Mouse (Mus musculus): ENCODE measurements around the gene Bicc1. TPM values are rescaled to one million over a fixed set of nuclear protein-coding genes. Genes with fewer than 3 reads are reported as not detected.

The Bicc1 gene
- polyA plus RNA-seq, 1 experiment from 2014 or later: 44.8 TPM

DNA sequence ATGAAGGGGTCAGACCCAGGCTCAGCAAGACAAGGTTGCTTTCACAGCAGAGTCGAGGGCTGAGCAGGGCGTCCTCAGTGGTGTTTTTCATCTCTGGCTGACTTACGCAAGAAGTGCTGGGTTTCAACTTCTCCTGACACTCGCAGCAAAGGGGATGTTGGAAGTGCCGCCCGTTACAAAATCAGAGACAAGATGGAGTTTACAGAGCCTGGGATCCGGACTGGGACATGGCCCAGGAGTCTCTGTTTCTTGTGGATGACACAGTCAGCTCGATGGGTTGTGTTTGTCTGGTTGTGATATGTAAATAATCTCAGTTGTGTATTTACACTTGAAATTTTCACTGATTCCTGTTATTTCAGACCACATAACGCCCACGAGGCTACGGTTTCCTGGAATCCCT, 33.4 kb upstream of the Bicc1 start:
- ATAC-seq (ENCODE audit: low read depth): no peak
- H3K4me3 ChIP-seq (ENCODE audit: low read depth, low read length): no peak overlapping the region
- no peaks in the 10 kb centered on the region for H3K36me3 ChIP-seq (ENCODE audit: control insufficient read depth, insufficient read depth, low read length)
- DNase-seq (ENCODE audit: low spot score): no peak
- no peak overlapping the region for H3K9ac ChIP-seq (ENCODE audit: low read depth, low read length)
- no peak overlapping the region for H3K4me2 ChIP-seq (ENCODE audit: low read depth, low read length)
- peaks cover 8% of the 10 kb centered on the region; the same call in 1 of the 2 replicates for H3K4me1 ChIP-seq (ENCODE audit: control insufficient read depth, insufficient read depth, low read length)
- no peaks in the 10 kb centered on the region for H3K27me3 ChIP-seq (replicated peaks; ENCODE audit: control insufficient read depth, insufficient read depth, low read length)
- H3K9me3 ChIP-seq (ENCODE audit: control insufficient read depth, low read length): no peaks in the 10 kb centered on the region
- WGBS: 56% methylated on average over 11 of the region's 11 CpGs
- no peak overlapping the region; the same call in 1 of the 2 replicates for H3K27ac ChIP-seq (replicated peaks; ENCODE audit: low read depth, low read length)

- WGBS: 83% methylated on average over 4 of the region's 4 CpGs
- DNase-seq (ENCODE audit: low spot score): no peak
- no peaks in the 10 kb centered on the region for H3K27me3 ChIP-seq (replicated peaks; ENCODE audit: control insufficient read depth, insufficient read depth, low read length)
Measured at GRCm38 (mm10) chr10:71188681-71189080, 29.2 kb upstream of the Bicc1 start.

GRCm38 (mm10) chr10:71185059-71185458, 25.6 kb upstream of the Bicc1 start:
- Histone ChIP-seq H3K4me2 (ENCODE audit: low read depth, low read length) (0 out of 2 replicates have a peak overlapping the region, but pooled peaks have one; percentile 3), H3K27me3 (replicated peaks; ENCODE audit: control insufficient read depth, insufficient read depth, low read length) (no peaks in the 10 kb centered on the region), H3K36me3 (ENCODE audit: control insufficient read depth, insufficient read depth, low read length) (no peaks in the 10 kb centered on the region), H3K27ac (replicated peaks; ENCODE audit: low read depth, low read length) (no peak overlapping the region), H3K9me3 (ENCODE audit: control insufficient read depth, low read length) (no peaks in the 10 kb centered on the region), H3K9ac (ENCODE audit: low read depth, low read length) (no peak overlapping the region), H3K4me1 (ENCODE audit: control insufficient read depth, insufficient read depth, low read length) (peaks cover 3% of the 10 kb centered on the region), H3K4me3 (ENCODE audit: low read depth, low read length) (no peak overlapping the region)
- whole genome bisulfite sequencing: 53% methylated on average over 7 of the region's 7 CpGs
- no peak for ATAC-seq (ENCODE audit: low read depth)
- no peak for DNase-seq (ENCODE audit: low spot score)

More at GRCm38 (mm10) chr10:71188681-71189080, 29.2 kb upstream of the Bicc1 start:
- no peaks in the 10 kb centered on the region for H3K9me3 ChIP-seq (ENCODE audit: control insufficient read depth, low read length)
- no peak for ATAC-seq (ENCODE audit: low read depth)
- H3K4me3 ChIP-seq (ENCODE audit: low read depth, low read length): no peak overlapping the region
- H3K36me3 ChIP-seq (ENCODE audit: control insufficient read depth, insufficient read depth, low read length): no peaks in the 10 kb centered on the region
- no peak overlapping the region for H3K4me2 ChIP-seq (ENCODE audit: low read depth, low read length)
- H3K9ac ChIP-seq (ENCODE audit: low read depth, low read length): no peak overlapping the region
- H3K4me1 ChIP-seq (ENCODE audit: control insufficient read depth, insufficient read depth, low read length): peaks cover 3% of the 10 kb centered on the region
- H3K27ac ChIP-seq (replicated peaks; ENCODE audit: low read depth, low read length): no peak overlapping the region

- Histone ChIP-seq H3K4me3 (ENCODE audit: low read depth, low read length) (no peak overlapping the region), H3K27ac (replicated peaks; ENCODE audit: low read depth, low read length) (no peak overlapping the region), H3K9me3 (ENCODE audit: control insufficient read depth, low read length) (no peaks in the 10 kb centered on the region), H3K4me1 (ENCODE audit: control insufficient read depth, insufficient read depth, low read length) (peaks cover 3% of the 10 kb centered on the region), H3K36me3 (ENCODE audit: control insufficient read depth, insufficient read depth, low read length) (no peaks in the 10 kb centered on the region), H3K27me3 (replicated peaks; ENCODE audit: control insufficient read depth, insufficient read depth, low read length) (no peaks in the 10 kb centered on the region), H3K4me2 (ENCODE audit: low read depth, low read length) (no peak overlapping the region), H3K9ac (ENCODE audit: low read depth, low read length) (no peak overlapping the region)
- ATAC-seq (ENCODE audit: low read depth) (no peak), DNase-seq (ENCODE audit: low spot score) (no peak)
- WGBS: 50% methylated on average over 7 of the region's 7 CpGs
Measured at GRCm38 (mm10) chr10:71183339-71184031, 24.0 kb upstream of the Bicc1 start.

DNA sequence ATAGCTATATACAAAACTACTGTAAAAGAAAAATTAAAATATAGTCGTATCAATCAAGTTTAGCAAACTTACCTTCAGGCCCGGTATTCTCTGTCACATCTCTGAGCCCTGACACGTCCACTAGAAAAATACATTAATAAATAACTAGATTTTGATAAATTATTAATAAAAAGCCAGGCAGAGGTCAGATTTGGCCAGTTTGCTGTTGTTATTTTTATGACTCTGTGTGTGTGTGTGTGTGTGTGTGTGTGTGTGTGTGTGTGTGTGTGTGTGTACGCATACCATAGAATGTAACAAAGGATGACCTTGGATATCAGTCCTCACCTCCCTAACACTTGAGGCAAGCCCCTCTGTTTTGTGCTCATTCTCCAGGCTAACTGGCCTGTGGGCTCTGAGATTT, 22.4 kb upstream of the Bicc1 start:
- Histone ChIP-seq H3K9me3 (ENCODE audit: control insufficient read depth, low read length) (no peaks in the 10 kb centered on the region), H3K27me3 (replicated peaks; ENCODE audit: control insufficient read depth, insufficient read depth, low read length) (no peaks in the 10 kb centered on the region), H3K4me2 (ENCODE audit: low read depth, low read length) (no peak overlapping the region), H3K36me3 (ENCODE audit: control insufficient read depth, insufficient read depth, low read length) (no peaks in the 10 kb centered on the region), H3K27ac (replicated peaks; ENCODE audit: low read depth, low read length) (no peak overlapping the region), H3K4me1 (ENCODE audit: control insufficient read depth, insufficient read depth, low read length) (peaks cover 3% of the 10 kb centered on the region), H3K4me3 (ENCODE audit: low read depth, low read length) (no peak overlapping the region), H3K9ac (ENCODE audit: low read depth, low read length) (no peak overlapping the region)
- no peak for ATAC-seq (ENCODE audit: low read depth)
- no peak for DNase-seq (ENCODE audit: low spot score)
- WGBS: 93% methylated on average over 4 of the region's 4 CpGs

DNA sequence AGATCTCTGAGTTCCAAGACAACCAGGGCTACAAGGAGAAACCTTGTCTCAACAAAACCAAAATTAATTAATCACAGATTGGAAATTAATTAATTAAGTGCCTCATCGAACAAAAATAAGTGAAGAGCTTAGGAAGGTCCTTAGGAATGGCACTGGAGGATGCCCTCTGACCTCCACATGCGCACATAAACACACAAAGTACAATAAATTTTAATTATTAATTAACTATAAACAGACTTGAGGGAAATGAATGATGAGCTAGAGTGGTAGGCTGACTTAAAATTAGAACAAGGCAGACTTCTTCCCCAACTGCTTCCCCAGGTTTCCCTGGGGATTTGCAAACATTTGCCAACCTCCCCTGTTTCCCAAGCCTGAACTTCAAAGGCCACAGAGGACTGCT, 21.6 kb upstream of the Bicc1 start:
- no peaks in the 10 kb centered on the region for H3K36me3 ChIP-seq (ENCODE audit: control insufficient read depth, insufficient read depth, low read length)

GRCm38 (mm10) chr10:71180057-71180456, 20.6 kb upstream of the Bicc1 start:
- Histone ChIP-seq H3K4me3 (ENCODE audit: low read depth, low read length) (no peak overlapping the region), H3K4me1 (ENCODE audit: control insufficient read depth, insufficient read depth, low read length) (no peaks in the 10 kb centered on the region), H3K4me2 (ENCODE audit: low read depth, low read length) (no peak overlapping the region), H3K9ac (ENCODE audit: low read depth, low read length) (no peak overlapping the region), H3K27ac (replicated peaks; ENCODE audit: low read depth, low read length) (no peak overlapping the region), H3K27me3 (replicated peaks; ENCODE audit: control insufficient read depth, insufficient read depth, low read length) (no peaks in the 10 kb centered on the region), H3K36me3 (ENCODE audit: control insufficient read depth, insufficient read depth, low read length) (no peaks in the 10 kb centered on the region), H3K9me3 (ENCODE audit: control insufficient read depth, low read length) (no peaks in the 10 kb centered on the region)
- DNase-seq (ENCODE audit: low spot score) (no peak), ATAC-seq (ENCODE audit: low read depth) (no peak)
- 81% methylated on average over 2 of the region's 2 CpGs for WGBS

More for the DNA sequence above, 21.6 kb upstream of the Bicc1 start:
- ATAC-seq (ENCODE audit: low read depth): no peak
- peaks cover 3% of the 10 kb centered on the region for H3K4me1 ChIP-seq (ENCODE audit: control insufficient read depth, insufficient read depth, low read length)
- H3K9ac ChIP-seq (ENCODE audit: low read depth, low read length): no peak overlapping the region
- no peaks in the 10 kb centered on the region for H3K27me3 ChIP-seq (replicated peaks; ENCODE audit: control insufficient read depth, insufficient read depth, low read length)
- no peak overlapping the region for H3K4me3 ChIP-seq (ENCODE audit: low read depth, low read length)
- H3K27ac ChIP-seq (replicated peaks; ENCODE audit: low read depth, low read length): no peak overlapping the region
- H3K4me2 ChIP-seq (ENCODE audit: low read depth, low read length): no peak overlapping the region
- 86% methylated on average over 2 of the region's 2 CpGs for WGBS
- H3K9me3 ChIP-seq (ENCODE audit: control insufficient read depth, low read length): no peaks in the 10 kb centered on the region
- DNase-seq (ENCODE audit: low spot score): no peak

DNA sequence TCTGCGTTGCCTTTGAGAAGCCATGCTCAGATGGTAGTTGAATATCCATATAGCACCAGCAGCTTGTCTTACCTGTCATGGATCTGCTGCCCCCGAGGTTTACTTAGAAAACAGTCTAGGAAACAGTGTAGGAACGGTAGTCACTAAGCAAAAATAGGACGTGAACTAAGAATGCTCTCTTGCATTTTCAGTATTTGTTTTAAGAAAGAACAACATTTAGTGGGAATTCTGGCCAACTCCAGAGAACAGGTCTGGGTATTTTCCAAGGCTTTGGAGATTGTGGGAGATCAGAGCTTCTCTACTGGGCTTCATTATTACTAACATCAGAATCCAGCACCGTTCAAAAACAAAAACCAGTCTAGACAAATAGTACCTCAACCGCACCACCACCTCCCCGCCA, 17.7 kb upstream of the Bicc1 start:
- no peaks in the 10 kb centered on the region for H3K27me3 ChIP-seq (replicated peaks; ENCODE audit: control insufficient read depth, insufficient read depth, low read length)
- WGBS: 81% methylated on average over 7 of the region's 7 CpGs
- 0 out of 2 replicates have a peak, but pooled peaks cover 7% of the 10 kb centered on the region for H3K9me3 ChIP-seq (ENCODE audit: control insufficient read depth, low read length)
- DNase-seq (ENCODE audit: low spot score) (no peak), ATAC-seq (ENCODE audit: low read depth) (no peak)
- H3K4me1 ChIP-seq (ENCODE audit: control insufficient read depth, insufficient read depth, low read length): no peaks in the 10 kb centered on the region
- no peak overlapping the region for H3K4me3 ChIP-seq (ENCODE audit: low read depth, low read length)
- no peak overlapping the region for H3K9ac ChIP-seq (ENCODE audit: low read depth, low read length)
- no peak overlapping the region for H3K4me2 ChIP-seq (ENCODE audit: low read depth, low read length)
- no peaks in the 10 kb centered on the region for H3K36me3 ChIP-seq (ENCODE audit: control insufficient read depth, insufficient read depth, low read length)
- H3K27ac ChIP-seq (replicated peaks; ENCODE audit: low read depth, low read length): no peak overlapping the region

DNA sequence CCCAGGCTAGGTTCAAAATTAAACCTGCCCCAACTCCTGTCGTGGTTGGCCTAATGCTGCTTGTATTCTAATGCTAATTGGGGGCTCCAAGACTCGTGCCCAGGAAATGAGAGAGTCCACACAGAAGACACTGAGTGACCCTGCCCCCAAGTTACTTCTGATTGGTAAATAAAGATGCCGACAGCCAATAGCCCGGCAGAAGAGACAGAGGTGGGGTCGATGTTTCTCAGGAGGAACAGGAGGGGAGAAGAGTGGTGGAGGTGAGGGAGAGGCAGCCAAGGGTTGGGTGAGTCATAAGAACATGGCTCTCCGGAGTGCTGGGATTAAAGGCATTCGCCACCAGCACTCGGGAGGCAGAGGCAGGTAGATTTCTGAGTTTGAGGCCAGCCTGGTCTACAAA, 16.8 kb upstream of the Bicc1 start:
- Histone ChIP-seq H3K36me3 (ENCODE audit: control insufficient read depth, insufficient read depth, low read length) (no peaks in the 10 kb centered on the region), H3K4me3 (ENCODE audit: low read depth, low read length) (no peak overlapping the region), H3K9ac (ENCODE audit: low read depth, low read length) (no peak overlapping the region), H3K4me1 (ENCODE audit: control insufficient read depth, insufficient read depth, low read length) (no peaks in the 10 kb centered on the region), H3K4me2 (ENCODE audit: low read depth, low read length) (no peak overlapping the region), H3K27me3 (replicated peaks; ENCODE audit: control insufficient read depth, insufficient read depth, low read length) (no peaks in the 10 kb centered on the region), H3K9me3 (ENCODE audit: control insufficient read depth, low read length) (0 out of 2 replicates have a peak, but pooled peaks cover 7% of the 10 kb centered on the region), H3K27ac (replicated peaks; ENCODE audit: low read depth, low read length) (no peak overlapping the region)
- no peak for DNase-seq (ENCODE audit: low spot score)
- WGBS: 75% methylated on average over 8 of the region's 8 CpGs
- no peak for ATAC-seq (ENCODE audit: low read depth)
